ENCODE assay signal across 15 mouse cellular contexts in the genomic region with DNA sequence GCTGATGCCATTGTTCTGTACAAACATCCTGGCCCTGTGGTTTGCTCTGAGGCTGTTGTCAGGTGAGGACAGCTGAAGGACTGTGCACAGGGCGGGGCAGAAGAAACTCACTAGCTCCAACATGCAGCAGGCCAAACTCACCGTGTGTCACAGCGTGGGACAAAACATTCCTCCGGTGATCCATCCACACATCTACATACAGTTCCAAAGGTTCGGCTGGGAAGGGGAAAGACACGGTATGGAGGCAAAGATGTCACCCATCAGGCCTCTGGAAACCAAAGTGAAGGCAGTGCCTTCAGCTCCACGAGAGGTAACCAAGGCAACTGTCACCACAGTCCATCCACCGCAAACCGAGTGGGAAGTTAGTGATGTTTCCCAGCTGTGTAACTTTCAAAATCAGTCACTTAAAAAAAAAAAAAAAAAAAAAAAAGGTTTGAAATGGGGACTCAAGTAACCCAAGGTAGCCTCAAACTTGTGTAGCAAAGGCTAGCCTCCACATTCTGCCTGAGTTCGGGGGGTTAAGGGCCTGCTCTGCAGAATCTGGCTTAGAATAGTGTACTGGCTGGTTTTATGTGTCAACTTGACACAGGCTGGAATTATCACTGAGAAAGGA. TPM values are rescaled to one million over a fixed set of nuclear protein-coding genes. Genes with fewer than 3 reads are reported as not detected.
A peak's percentile ranks its signal among the peaks of the same experiment; 100 is the strongest.
DNase-seq lines count a peak whose midpoint lies in the region; ATAC-seq and TF ChIP-seq lines count a peak whose summit lies in the region.
"Had no signal": no experiment of that assay in that cellular context is flagged by ENCODE, and none has a peak within 500 bp of the region (broad histone marks: within the 10 kb centered on the region; RNA-seq: fewer than 3 reads in every experiment).

A gene (minus strand): TSS at position 270 of the 613 bp plus-strand sequence.

- H3K9ac ChIP-seq in ES-E14 (ENCODE audit: insufficient read depth, low read depth, low read length, poor library complexity, severe bottlenecking) = no peak within 1 kb of the TSS
- no peak within 1 kb of the TSS for H3K9ac ChIP-seq in intestine, postnatal 0 days (ENCODE audit: low read depth, low read length)
- H3K9ac ChIP-seq in midbrain, embryonic 16.5 days (ENCODE audit: low read depth, low read length) = no peak within 1 kb of the TSS
- H3K9ac ChIP-seq: limb, embryonic 13.5 days; lung, embryonic 15.5 days had no signal

- in situ Hi-C loops in ES-E14 (cut with MboI; ENCODE audit: low sequenced_read_pairs in 2 of 2, unreplicated experiment in 2 of 2) = no loop called here

- 0 out of 2 replicates have a peak, but pooled peaks have one; percentile 19 for ATAC-seq in intestine, postnatal 0 days
- no peak for ATAC-seq in midbrain, embryonic 16.5 days
- ATAC-seq: forebrain, embryonic 16.5 days had no signal

- H3K27me3 ChIP-seq in intestine, postnatal 0 days (replicated peaks; ENCODE audit: control insufficient read depth, insufficient read depth, low read length) = no peaks in the 10 kb centered on the region
- no peaks in the 10 kb centered on the region for H3K27me3 ChIP-seq in myocyte (ENCODE audit: control insufficient read depth, insufficient read depth, insufficient read length)
- no peaks in the 10 kb centered on the region for H3K27me3 ChIP-seq in midbrain, embryonic 16.5 days (ENCODE audit: control insufficient read depth, insufficient read depth, low read depth, low read length)
- H3K27me3 ChIP-seq: limb, embryonic 13.5 days; lung, embryonic 15.5 days had no signal

- TF ChIP-seq POLR2A in myocyte (IDR thresholded peaks at IDR 0.05; ENCODE audit: insufficient read length, low read depth) = no peak

- no peaks in the 10 kb centered on the region for H3K9me3 ChIP-seq in ES-E14 (ENCODE audit: control insufficient read depth, insufficient read depth, low read depth, low read length)
- H3K9me3 ChIP-seq in intestine, postnatal 0 days (ENCODE audit: control insufficient read depth) = no peaks in the 10 kb centered on the region
- H3K9me3 ChIP-seq in midbrain, embryonic 16.5 days (replicated peaks; ENCODE audit: control insufficient read depth, low read length, poor library complexity, severe bottlenecking) = no peaks in the 10 kb centered on the region
- H3K9me3 ChIP-seq: limb, embryonic 13.5 days; lung, embryonic 15.5 days had no signal

- TF ChIP-seq CTCF in intestine, postnatal 0 days (IDR thresholded peaks at IDR 0.05; ENCODE audit: low read depth) = no peak

- H3K36me3 ChIP-seq in ES-E14 (ENCODE audit: control insufficient read depth, insufficient read depth, low read length, poor library complexity, severe bottlenecking) (no peaks in the 10 kb centered on the region), myocyte (ENCODE audit: control insufficient read depth, insufficient read depth) (no peaks in the 10 kb centered on the region)
- H3K36me3 ChIP-seq in intestine, postnatal 0 days (ENCODE audit: control insufficient read depth, insufficient read depth) = no peaks in the 10 kb centered on the region
- H3K36me3 ChIP-seq in midbrain, embryonic 16.5 days (ENCODE audit: control insufficient read depth, insufficient read depth, low read length) = no peaks in the 10 kb centered on the region
- H3K36me3 ChIP-seq: limb, embryonic 13.5 days; lung, embryonic 15.5 days had no signal

- H3K4me3 ChIP-seq in ES-E14 (ENCODE audit: insufficient read depth in 1 of 2, low read depth in 1 of 2, low read length in 2 of 2, poor library complexity in 1 of 2, severe bottlenecking in 1 of 2) (no peak within 1 kb of the TSS), myocyte (no peak within 1 kb of the TSS)
- H3K4me3 ChIP-seq in intestine, postnatal 0 days (ENCODE audit: low read depth, low read length) = no peak within 1 kb of the TSS
- H3K4me3 ChIP-seq in midbrain, embryonic 16.5 days (ENCODE audit: low read depth, low read length) = no peak within 1 kb of the TSS
- H3K4me3 ChIP-seq: limb, embryonic 13.5 days; lung, embryonic 15.5 days had no signal

- no peak within 1 kb of the TSS for H3K4me2 ChIP-seq in intestine, postnatal 0 days (replicated peaks; ENCODE audit: low read depth)
- H3K4me2 ChIP-seq in myocyte (ENCODE audit: low read depth) = peak within 1 kb of the TSS; percentile 52
- H3K4me2 ChIP-seq in midbrain, embryonic 16.5 days (ENCODE audit: low read length) = no peak within 1 kb of the TSS
- H3K4me2 ChIP-seq: limb, embryonic 13.5 days; lung, embryonic 15.5 days had no signal

- peaks cover 0 to 14% of the 10 kb centered on the region in 2 experiments; a peak in 1 of 4 replicates for H3K4me1 ChIP-seq in ES-E14 (ENCODE audit: control insufficient read depth in 2 of 2, insufficient read depth in 2 of 2, low read length in 2 of 2, poor library complexity in 1 of 2)
- peaks cover 15% of the 10 kb centered on the region; the same call in 1 of the 2 replicates for H3K4me1 ChIP-seq in intestine, postnatal 0 days (replicated peaks; ENCODE audit: control insufficient read depth, insufficient read depth, low read length)
- H3K4me1 ChIP-seq in midbrain, embryonic 16.5 days (ENCODE audit: control insufficient read depth, insufficient read depth, low read length) = no peaks in the 10 kb centered on the region
- H3K4me1 ChIP-seq: limb, embryonic 13.5 days; lung, embryonic 15.5 days had no signal

- peak; percentile 83 for DNase-seq in CD4-positive helper T cell, adult 2 months (ENCODE audit: low read depth, low spot score)
- no peak for DNase-seq in ES-E14 (ENCODE audit: low read depth, low spot score)
- no peak for DNase-seq in frontal cortex, postnatal 36 days (ENCODE audit: low spot score in 2 of 2)
- DNase-seq in gastrocnemius, postnatal 4 days (ENCODE audit: low spot score in 2 of 2) = no peak
- DNase-seq: heart, postnatal 4 days; layer of hippocampus, postnatal 36 days; thymus, postnatal 14 days had no signal

- H3K79me2 ChIP-seq in myocyte (ENCODE audit: control insufficient read depth, insufficient read depth) = no peaks in the 10 kb centered on the region

- 59% methylated on average over 10 of the region's 10 CpGs for WGBS in intestine, postnatal 0 days
- WGBS in midbrain, embryonic 16.5 days = 84% methylated on average over 10 of the region's 10 CpGs

- no peak within 1 kb of the TSS for H3ac ChIP-seq in myocyte (ENCODE audit: control insufficient read depth, insufficient read length)

- peak within 1 kb of the TSS; percentile 0; the same call in 1 of the 2 replicates for H3K27ac ChIP-seq in ES-E14 (ENCODE audit: insufficient read depth, low read depth, low read length, poor library complexity, severe bottlenecking)
- peak within 1 kb of the TSS; percentile 75 for H3K27ac ChIP-seq in intestine, postnatal 0 days (ENCODE audit: low read depth, low read length)
- H3K27ac ChIP-seq in midbrain, embryonic 16.5 days (ENCODE audit: low read length) = no peak within 1 kb of the TSS
- H3K27ac ChIP-seq: limb, embryonic 13.5 days; lung, embryonic 15.5 days had no signal

TF ChIP-seq in ES-E14, 5 proteins besides CTCF, POLR2A, EP300 and RAD21:
- TF ChIP-seq ZC3H11A (IDR thresholded peaks at IDR 0.05; ENCODE audit: borderline replicate concordance, low read depth, low read length) (no peak), HCFC1 (IDR thresholded peaks at IDR 0.05; ENCODE audit: borderline replicate concordance, insufficient read depth, low read length) (no peak)

TF ChIP-seq in myocyte, 11 proteins besides CTCF, POLR2A, EP300 and RAD21:
- TF ChIP-seq SRF (IDR thresholded peaks at IDR 0.05; ENCODE audit: control insufficient read depth, insufficient read length, low read depth) (no peak), REST (IDR thresholded peaks at IDR 0.05; ENCODE audit: insufficient read depth, insufficient read length) (no peak), E2F4 (IDR thresholded peaks at IDR 0.05; ENCODE audit: insufficient read depth) (no peak), MYOD1 (IDR thresholded peaks at IDR 0.05; ENCODE audit: control insufficient read depth in 1 of 3, insufficient read length in 2 of 3, low read depth in 2 of 3) (peak in 1 of 3 experiments; percentile 59), TCF3 (IDR thresholded peaks at IDR 0.05; ENCODE audit: insufficient read length, low read depth) (no peak), MAX (IDR thresholded peaks at IDR 0.05; ENCODE audit: low read depth) (no peak), TCF12 (IDR thresholded peaks at IDR 0.05; ENCODE audit: insufficient read depth, poor library complexity, severe bottlenecking) (no peak), MYOG (IDR thresholded peaks at IDR 0.05; ENCODE audit: control insufficient read depth in 1 of 3, insufficient read depth in 1 of 3, insufficient read length in 2 of 3, low read depth in 2 of 3) (peak in 1 of 3 experiments; percentile 47), USF1 (IDR thresholded peaks at IDR 0.05; ENCODE audit: low read depth) (no peak), POLR2AphosphoS2 (IDR thresholded peaks at IDR 0.05; ENCODE audit: insufficient read length, low read depth) (no peak)

RNA-seq across cellular contexts. Expression of the gene that starts here (rescaled TPM):
- total RNA-seq in ES-E14 (2012; rRNA removed) = not detected in 2 replicates
- polyA plus RNA-seq in intestine, postnatal 0 days (2015; fragmentation: Nextera tagmentation; extraction: Ambion mirVana) = 4.7 and 12.1 TPM in 2 replicates
- 0.06 TPM for polyA plus RNA-seq in myocyte (2012; fragmentation: generic; extraction: Trizol)
- 0.24 TPM in 1 of 2 replicates, not detected in the other for polyA plus RNA-seq in midbrain, embryonic 16.5 days (2015; fragmentation: Nextera tagmentation; extraction: Ambion mirVana)
- total RNA-seq in gastrocnemius, postnatal 4 days (2021) = not detected
- total RNA-seq: heart, adult 8-10 months; heart, postnatal 4 days; layer of hippocampus, postnatal 36 days; MEL had no signal
- polyA plus RNA-seq: limb, embryonic 13.5 days had no signal
